Mouse (Mus musculus): ENCODE data around the gene Rtn4r. TPM values are rescaled to one million over a fixed set of nuclear protein-coding genes. Genes with fewer than 3 reads are reported as not detected.

Rtn4r gene
- polyA plus RNA-seq, 1 experiment from 2014 or later, result 0.90 TPM

Small RNAs within 50 kb of the gene (microRNA-seq; reads per million reads assigned to microRNA genes)
- not detected for gene Mir6366

Other genes with a start within 250 kb of the Rtn4r start
- 0.16 TPM in 1 of 2 replicates, not detected in the other for gene Gm20518, start 236.0 kb upstream of the Rtn4r start, polyA plus RNA-seq (2015; fragmentation: Nextera tagmentation; extraction: Ambion mirVana)
- 0.05 TPM in 1 of 2 replicates, not detected in the other for gene Tssk1, start 233.4 kb upstream of the Rtn4r start, polyA plus RNA-seq (2015; fragmentation: Nextera tagmentation; extraction: Ambion mirVana)
- 92.0 and 93.9 TPM in 2 replicates for gene Dgcr2, start 229.1 kb upstream of the Rtn4r start, polyA plus RNA-seq (2015; fragmentation: Nextera tagmentation; extraction: Ambion mirVana)
- not detected in 2 replicates for gene Tssk2, start 229.0 kb upstream of the Rtn4r start, polyA plus RNA-seq (2015; fragmentation: Nextera tagmentation; extraction: Ambion mirVana)
- gene Ess2, start 216.3 kb upstream of the Rtn4r start, polyA plus RNA-seq (2015; fragmentation: Nextera tagmentation; extraction: Ambion mirVana), result 43.5 and 43.9 TPM in 2 replicates
- not detected in 2 replicates for gene Gsc2, start 212.6 kb upstream of the Rtn4r start, polyA plus RNA-seq (2015; fragmentation: Nextera tagmentation; extraction: Ambion mirVana)
- 71.7 and 72.6 TPM in 2 replicates for gene Slc25a1, start 199.4 kb upstream of the Rtn4r start, polyA plus RNA-seq (2015; fragmentation: Nextera tagmentation; extraction: Ambion mirVana)
- gene Vpreb2, start 147.2 kb upstream of the Rtn4r start, polyA plus RNA-seq (2015; fragmentation: Nextera tagmentation; extraction: Ambion mirVana), result not detected in 2 replicates
- 95.5 and 97.9 TPM in 2 replicates for gene Dgcr6, start 74.8 kb upstream of the Rtn4r start, polyA plus RNA-seq (2015; fragmentation: Nextera tagmentation; extraction: Ambion mirVana)
- 13.5 and 14.7 TPM in 2 replicates for gene Prodh, start 37.4 kb upstream of the Rtn4r start, polyA plus RNA-seq (2015; fragmentation: Nextera tagmentation; extraction: Ambion mirVana)
- not detected in 2 replicates for gene Ccdc188, start 90.2 kb downstream of the Rtn4r start, polyA plus RNA-seq (2015; fragmentation: Nextera tagmentation; extraction: Ambion mirVana)
- 19.7 and 20.6 TPM in 2 replicates for gene Zdhhc8, start 107.5 kb downstream of the Rtn4r start, polyA plus RNA-seq (2015; fragmentation: Nextera tagmentation; extraction: Ambion mirVana)
- 103 and 106 TPM in 2 replicates for gene Trmt2a, start 121.0 kb downstream of the Rtn4r start, polyA plus RNA-seq (2015; fragmentation: Nextera tagmentation; extraction: Ambion mirVana)
- 580 and 615 TPM in 2 replicates for gene Ranbp1, start 121.1 kb downstream of the Rtn4r start, polyA plus RNA-seq (2015; fragmentation: Nextera tagmentation; extraction: Ambion mirVana)
- 2.1 and 2.4 TPM in 2 replicates for gene Gm49776, start 130.7 kb downstream of the Rtn4r start, polyA plus RNA-seq (2015; fragmentation: Nextera tagmentation; extraction: Ambion mirVana)
- 28.5 and 32.2 TPM in 2 replicates for gene Dgcr8, start 161.6 kb downstream of the Rtn4r start, polyA plus RNA-seq (2015; fragmentation: Nextera tagmentation; extraction: Ambion mirVana)
- 24.6 and 33.0 TPM in 2 replicates for gene Tango2, start 220.5 kb downstream of the Rtn4r start, polyA plus RNA-seq (2015; fragmentation: Nextera tagmentation; extraction: Ambion mirVana)
- gene Arvcf, start 220.5 kb downstream of the Rtn4r start, polyA plus RNA-seq (2015; fragmentation: Nextera tagmentation; extraction: Ambion mirVana), result 29.7 and 35.5 TPM in 2 replicates

All from lung, embryonic 15.5 days (tissue).